Mouse (Mus musculus): ENCODE measurements at regions not wholly inside any gene's neighbourhood (a gene's known extent, or its start where the extent isn't known, plus 50 kb on each side); places are given as distances from the start of the nearest gene placed in this dataset.
"Not testable (repeated sequence)": the region's sequence is repeated elsewhere in the genome, so short reads cannot be mapped to it uniquely, and the experiment has no call there.

- H3K36me3 ChIP-seq (ENCODE audit: control insufficient read depth, insufficient read depth, low read length); DNase-seq; H3K4me3 ChIP-seq (ENCODE audit: control insufficient read depth, insufficient read depth, low read length); H3K27ac ChIP-seq (ENCODE audit: control insufficient read depth, insufficient read depth, low read length); H3K27me3 ChIP-seq (ENCODE audit: control insufficient read depth, insufficient read depth, low read length); H3K4me1 ChIP-seq (replicated peaks; ENCODE audit: control insufficient read depth, insufficient read depth, low read length): not testable (repeated sequence)
- WGBS: 97% methylated on average over 5 of the region's 5 CpGs
Measured at GRCm38 (mm10) chr17:74138517-74138916, 90.8 kb upstream of the Srd5a2 start.

- 95% methylated on average over 5 of the region's 5 CpGs for WGBS
Measured at GRCm38 (mm10) chr17:74134976-74135375, 87.3 kb upstream of the Srd5a2 start.

GRCm38 (mm10) chr17:74131534-74131933 lies 83.8 kb upstream of the Srd5a2 start:
- H3K36me3 ChIP-seq (ENCODE audit: control insufficient read depth, insufficient read depth, low read length): no peaks in the 10 kb centered on the region
- WGBS: 90% methylated on average over 5 of the region's 5 CpGs
- no peak for TF ChIP-seq CTCF (IDR thresholded peaks at IDR 0.05; ENCODE audit: borderline replicate concordance, control insufficient read depth, extremely low read depth, insufficient read depth, low read length, poor library complexity)
- TF ChIP-seq POLR2A (IDR thresholded peaks at IDR 0.05; ENCODE audit: control insufficient read depth, extremely low read depth, insufficient read depth, low read length, poor library complexity): no peak
- DNase-seq: no peak
- H3K27me3 ChIP-seq (ENCODE audit: control insufficient read depth, insufficient read depth, low read length): no peaks in the 10 kb centered on the region
- no peak overlapping the region for H3K27ac ChIP-seq (ENCODE audit: control insufficient read depth, insufficient read depth, low read length)
- H3K4me3 ChIP-seq (ENCODE audit: control insufficient read depth, insufficient read depth, low read length): no peak overlapping the region
- H3K4me1 ChIP-seq (replicated peaks; ENCODE audit: control insufficient read depth, insufficient read depth, low read length): no peaks in the 10 kb centered on the region

More at GRCm38 (mm10) chr17:74134976-74135375, 87.3 kb upstream of the Srd5a2 start:
- Histone ChIP-seq H3K36me3 (ENCODE audit: control insufficient read depth, insufficient read depth, low read length) (no peaks in the 10 kb centered on the region), H3K27ac (ENCODE audit: control insufficient read depth, insufficient read depth, low read length) (no peak overlapping the region), H3K4me3 (ENCODE audit: control insufficient read depth, insufficient read depth, low read length) (no peak overlapping the region), H3K4me1 (replicated peaks; ENCODE audit: control insufficient read depth, insufficient read depth, low read length) (no peaks in the 10 kb centered on the region), H3K27me3 (ENCODE audit: control insufficient read depth, insufficient read depth, low read length) (no peaks in the 10 kb centered on the region)
- TF ChIP-seq POLR2A (IDR thresholded peaks at IDR 0.05; ENCODE audit: control insufficient read depth, extremely low read depth, insufficient read depth, low read length, poor library complexity) (no peak), CTCF (IDR thresholded peaks at IDR 0.05; ENCODE audit: borderline replicate concordance, control insufficient read depth, extremely low read depth, insufficient read depth, low read length, poor library complexity) (no peak)
- DNase-seq: peak; percentile 21

DNA sequence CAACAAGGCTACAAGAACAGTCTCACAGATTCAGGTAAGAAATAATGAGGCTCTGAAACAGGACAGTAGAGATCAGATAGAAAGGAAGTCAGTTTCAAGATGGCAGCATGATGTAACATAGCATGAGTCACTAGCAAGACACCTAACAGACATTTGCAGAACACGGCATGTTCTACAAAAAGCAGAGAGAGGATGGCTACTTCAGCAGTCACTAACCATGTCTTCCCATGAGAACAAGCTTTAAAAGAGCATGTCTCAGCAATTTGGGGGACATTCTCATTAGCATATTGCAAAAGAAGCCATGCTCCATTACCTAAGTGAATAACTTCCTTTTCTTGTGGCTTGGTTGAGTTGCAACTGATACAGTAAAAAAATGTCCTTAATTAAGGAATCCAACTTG lies 75.2 kb upstream of the Srd5a2 start:
- Histone ChIP-seq H3K27me3 (ENCODE audit: control insufficient read depth, insufficient read depth, low read length) (no peaks in the 10 kb centered on the region), H3K27ac (ENCODE audit: control insufficient read depth, insufficient read depth, low read length) (no peak overlapping the region), H3K36me3 (ENCODE audit: control insufficient read depth, insufficient read depth, low read length) (no peaks in the 10 kb centered on the region), H3K4me3 (ENCODE audit: control insufficient read depth, insufficient read depth, low read length) (no peak overlapping the region), H3K4me1 (replicated peaks; ENCODE audit: control insufficient read depth, insufficient read depth, low read length) (no peaks in the 10 kb centered on the region)
- WGBS: 84% methylated on average over 1 of the region's 1 CpGs
- no peak for DNase-seq
- TF ChIP-seq POLR2A (IDR thresholded peaks at IDR 0.05; ENCODE audit: control insufficient read depth, extremely low read depth, insufficient read depth, low read length, poor library complexity): no peak
- TF ChIP-seq CTCF (IDR thresholded peaks at IDR 0.05; ENCODE audit: borderline replicate concordance, control insufficient read depth, extremely low read depth, insufficient read depth, low read length, poor library complexity): no peak

DNA sequence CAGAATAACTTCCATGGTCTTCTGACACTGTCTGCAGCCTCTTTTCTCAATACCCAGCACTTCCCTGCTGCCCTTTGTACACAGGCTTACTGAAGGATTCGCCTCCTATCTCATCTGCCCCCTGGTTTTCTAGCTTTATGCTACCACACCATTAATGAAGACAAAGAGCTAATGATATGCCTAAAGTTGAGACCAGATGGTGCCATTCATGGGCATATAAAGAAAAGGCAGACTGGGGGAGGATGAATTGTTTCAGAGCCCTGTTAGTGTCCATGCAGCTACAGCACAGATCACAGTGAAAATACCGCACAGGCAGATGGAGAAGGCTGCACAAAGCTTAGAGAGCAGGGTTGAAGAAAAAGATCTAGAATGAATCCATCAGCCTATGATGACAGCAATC lies 73.3 kb upstream of the Srd5a2 start:
- no peak overlapping the region for H3K4me3 ChIP-seq (ENCODE audit: control insufficient read depth, insufficient read depth, low read length)
- WGBS: 96% methylated on average over 2 of the region's 2 CpGs
- DNase-seq: no peak
- no peaks in the 10 kb centered on the region for H3K27me3 ChIP-seq (ENCODE audit: control insufficient read depth, insufficient read depth, low read length)
- H3K27ac ChIP-seq (ENCODE audit: control insufficient read depth, insufficient read depth, low read length): no peak overlapping the region
- H3K4me1 ChIP-seq (replicated peaks; ENCODE audit: control insufficient read depth, insufficient read depth, low read length): no peaks in the 10 kb centered on the region
- no peak for TF ChIP-seq POLR2A (IDR thresholded peaks at IDR 0.05; ENCODE audit: control insufficient read depth, extremely low read depth, insufficient read depth, low read length, poor library complexity)
- no peak for TF ChIP-seq CTCF (IDR thresholded peaks at IDR 0.05; ENCODE audit: borderline replicate concordance, control insufficient read depth, extremely low read depth, insufficient read depth, low read length, poor library complexity)
- no peaks in the 10 kb centered on the region for H3K36me3 ChIP-seq (ENCODE audit: control insufficient read depth, insufficient read depth, low read length)
